Mouse (Mus musculus): ENCODE measurements around the gene Ece2. TPM values are rescaled to one million over a fixed set of nuclear protein-coding genes. Genes with fewer than 3 reads are reported as not detected.
"Not testable (repeated sequence)": the region's sequence is repeated elsewhere in the genome, so short reads cannot be mapped to it uniquely, and the experiment has no call there.

The Ece2 gene
- total RNA-seq, 2 experiments from 2014 or later = 0.42 TPM; not detected in 1

DNA sequence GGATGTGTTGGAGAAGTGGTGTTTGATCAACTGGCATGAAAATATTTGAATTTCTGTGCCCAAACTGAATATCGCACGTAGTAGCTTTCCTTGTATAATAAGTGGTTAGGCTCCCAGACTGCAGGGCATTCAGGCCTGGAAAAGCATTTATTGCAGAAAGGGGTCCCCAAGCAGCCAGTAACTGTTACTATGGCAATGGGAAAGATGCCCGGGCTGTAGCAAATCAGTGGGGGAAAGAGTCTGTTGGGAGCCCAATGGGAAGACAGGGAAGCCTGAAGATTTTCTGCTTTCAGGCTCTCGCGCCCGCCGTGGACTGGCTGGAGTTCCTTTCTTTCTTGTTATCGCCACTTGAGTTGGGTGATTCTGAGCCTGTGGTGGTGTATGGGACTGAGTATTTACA lies 8.7 kb downstream of the Ece2 start:
- intact Hi-C loops (cut with DNase I) = no loop called here
- no peak overlapping the region for H3K4me3 ChIP-seq
- DNase-seq = no peak
- no peak overlapping the region for H3K27ac ChIP-seq
- no peak for TF ChIP-seq CTCF (IDR thresholded peaks at IDR 0.05)

- H3K4me3 ChIP-seq = no peak overlapping the region
- intact Hi-C loops (cut with DNase I) = loop anchor here (1.0 to 5.0 kb wide), 2 partner anchors 95 to 146 kb away; partner anchors contain the start of gene Abcf3
- DNase-seq = peak; percentile 82
- peak; percentile 94 for TF ChIP-seq CTCF (IDR thresholded peaks at IDR 0.05)
- no peak overlapping the region for H3K27ac ChIP-seq
These were observed 12.5 kb downstream of the Ece2 start for GRCm38 (mm10) chr16:20642161-20642560.

- no peak overlapping the region for H3K27ac ChIP-seq
- no peak for DNase-seq
- TF ChIP-seq CTCF (IDR thresholded peaks at IDR 0.05) = no peak
- no peak overlapping the region for H3K4me3 ChIP-seq
- intact Hi-C loops (cut with DNase I) = loop anchor here (5.0 kb wide), 1 partner anchor 97 kb away; the partner anchor contains the start of gene Abcf3
These were observed 14.3 kb downstream of the Ece2 start for GRCm38 (mm10) chr16:20643911-20644310.

DNA sequence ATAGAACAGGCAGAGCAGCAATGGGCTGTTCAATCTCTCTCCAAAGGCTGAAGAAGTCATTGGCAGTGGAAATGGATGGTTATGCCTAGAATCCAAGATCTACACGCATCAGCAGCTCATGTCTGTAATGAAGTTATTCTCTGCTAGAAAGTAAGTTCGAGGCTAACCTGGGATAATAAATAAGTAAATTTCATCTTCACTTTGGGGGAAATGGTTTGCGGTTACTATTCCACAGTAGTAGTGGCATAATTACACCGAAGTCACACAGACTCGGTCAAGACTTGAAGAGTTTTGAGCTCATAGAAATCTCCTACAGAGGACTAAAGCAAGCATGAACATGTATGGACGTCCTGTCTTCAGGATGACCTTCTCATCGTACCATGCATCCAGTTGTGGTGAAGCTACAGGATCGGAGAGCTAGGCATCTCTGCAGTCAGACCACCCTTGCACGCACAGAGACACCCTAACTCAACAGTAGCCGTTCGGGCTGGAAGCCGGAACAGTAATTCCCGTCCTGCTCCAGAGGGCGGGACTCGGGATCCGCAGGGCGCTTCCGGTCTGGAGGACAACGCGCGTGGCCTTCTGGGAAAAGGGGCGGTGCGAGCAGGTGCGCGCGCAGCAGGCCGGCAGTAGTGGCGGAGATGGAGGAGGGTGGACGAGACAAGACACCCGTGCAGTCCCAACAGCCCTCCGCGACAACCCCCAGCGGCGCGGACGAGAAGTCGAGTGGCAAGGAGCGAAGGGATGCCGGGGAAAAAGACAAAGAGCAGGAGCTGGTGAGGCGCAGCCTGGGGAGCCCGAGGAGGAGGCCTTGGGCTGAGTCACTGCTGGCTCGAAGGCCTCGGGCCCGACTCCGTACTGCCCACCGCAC lies 21.7 kb downstream of the Ece2 start, which contains the start of gene Psmd2:
TSS of gene Psmd2 (plus strand) at position 577 of the 871 bp plus-strand sequence.
- no peak; the same call in 1 of the 2 replicates for TF ChIP-seq CTCF (IDR thresholded peaks at IDR 0.05)
- Histone ChIP-seq H3K4me3 (peak within 1 kb of the TSS; percentile 85), H3K27ac (peak within 1 kb of the TSS; percentile 90)
- DNase-seq = peak; percentile 98
- intact Hi-C loops (cut with DNase I) = loop anchor here (2.0 to 5.0 kb wide), 2 partner anchors 41 to 134 kb away; partner anchors contain the start of genes Alg3, Dvl3, Eef1akmt4 and Gm49333

DNA sequence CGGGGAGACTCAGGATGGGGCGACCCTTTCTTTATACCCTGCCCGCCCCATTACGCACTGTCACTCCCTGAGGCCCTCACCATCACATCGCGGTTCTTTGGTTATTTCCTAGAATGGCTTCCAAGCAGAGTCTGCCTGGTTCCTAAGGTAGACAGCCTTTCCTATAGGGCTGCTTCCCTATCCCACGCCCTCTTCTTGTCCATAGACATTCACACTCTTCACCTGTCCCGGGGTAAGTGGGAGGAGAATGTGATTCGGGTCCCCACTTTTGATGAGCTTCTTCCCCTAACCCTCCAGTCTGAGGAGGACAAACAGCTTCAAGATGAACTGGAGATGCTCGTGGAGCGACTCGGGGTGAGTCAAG lies 22.3 kb downstream of the Ece2 start:
- Histone ChIP-seq H3K4me3 (peak overlapping the region; percentile 85), H3K27ac (peak overlapping the region; percentile 90)
- no peak for DNase-seq
- intact Hi-C loops (cut with DNase I) = loop anchor here (2.0 to 5.0 kb wide), 3 partner anchors 21 to 135 kb away; partner anchors contain the start of genes Alg3, Dvl3, Eef1akmt4 and Gm49333
- TF ChIP-seq CTCF (IDR thresholded peaks at IDR 0.05) = no peak

- intact Hi-C loops (cut with DNase I) = loop anchor here (2.0 to 5.0 kb wide), 2 partner anchors 19 to 136 kb away; partner anchors contain the start of gene Dvl3
- TF ChIP-seq CTCF (IDR thresholded peaks at IDR 0.05) = peak; percentile 31; the same call in 1 of the 2 replicates
- DNase-seq = no peak
- peak overlapping the region; percentile 85; the same call in 1 of the 2 replicates for H3K4me3 ChIP-seq
- H3K27ac ChIP-seq = no peak overlapping the region
These were observed 23.7 kb downstream of the Ece2 start for GRCm38 (mm10) chr16:20653315-20653714.

- DNase-seq = no peak
- intact Hi-C loops (cut with DNase I) = no loop called here
- no peak overlapping the region for H3K27ac ChIP-seq
- no peak for TF ChIP-seq CTCF (IDR thresholded peaks at IDR 0.05)
- no peak overlapping the region for H3K4me3 ChIP-seq
These were observed 28.0 kb downstream of the Ece2 start for GRCm38 (mm10) chr16:20657661-20658060.

- intact Hi-C loops (cut with DNase I); H3K4me3 ChIP-seq; H3K27ac ChIP-seq; DNase-seq: not testable (repeated sequence)
These were observed 38.4 kb downstream of the Ece2 start, which contains the start of gene Eif4g1 for GRCm38 (mm10) chr16:20668013-20668412. TSS of gene Eif4g1 (plus strand) at chr16:20668313.

DNA sequence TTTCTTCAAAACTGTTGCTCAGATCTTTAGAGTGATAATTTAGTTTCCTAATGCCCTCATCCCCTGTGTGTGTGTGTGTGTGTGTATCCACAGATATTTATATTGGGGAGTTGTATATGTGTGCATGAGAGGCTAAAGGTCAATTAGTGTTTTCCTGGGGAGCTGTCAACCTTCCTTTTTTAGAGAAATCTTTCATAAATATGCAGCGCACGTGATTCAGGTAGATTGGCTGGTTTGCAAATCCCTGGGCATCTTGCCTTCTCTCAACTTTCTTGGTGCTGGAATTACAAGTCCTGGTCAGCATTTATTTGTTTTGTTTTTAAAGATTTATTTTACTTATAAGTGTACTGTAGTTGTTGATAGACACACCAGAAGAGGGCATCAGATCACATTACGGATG lies 40.7 kb downstream of the Ece2 start:
- intact Hi-C loops (cut with DNase I) = no loop called here
- Histone ChIP-seq H3K4me3 (no peak overlapping the region), H3K27ac (no peak overlapping the region)
- no peak for TF ChIP-seq CTCF (IDR thresholded peaks at IDR 0.05)
- DNase-seq = no peak

DNA sequence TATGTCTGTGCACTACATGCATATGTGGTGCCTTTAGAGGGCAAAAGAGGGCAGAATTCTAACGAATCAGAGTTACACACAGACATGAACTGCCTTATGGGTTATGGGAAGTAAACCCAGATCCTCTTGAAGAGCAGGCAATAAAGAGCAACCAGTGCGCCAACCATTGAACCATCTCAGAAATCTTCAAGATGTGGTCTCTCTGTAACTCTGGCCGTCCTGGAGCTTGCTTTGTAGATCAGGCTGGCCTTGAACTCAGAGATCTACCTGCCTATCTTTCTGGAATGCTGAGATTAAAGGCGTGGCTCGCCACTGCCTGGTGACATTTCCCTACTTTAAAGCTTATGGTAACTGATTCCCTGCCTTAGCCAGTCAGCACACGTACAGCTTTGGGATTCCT lies 42.3 kb downstream of the Ece2 start:
- peak overlapping the region; percentile 94 for H3K4me3 ChIP-seq
- no peak for DNase-seq
- no peak for TF ChIP-seq CTCF (IDR thresholded peaks at IDR 0.05)
- peak overlapping the region; percentile 94 for H3K27ac ChIP-seq
- intact Hi-C loops (cut with DNase I) = loop anchor here (2.0 kb wide), 1 partner anchor 19 kb away; no protein-coding TSS in a partner anchor

DNA sequence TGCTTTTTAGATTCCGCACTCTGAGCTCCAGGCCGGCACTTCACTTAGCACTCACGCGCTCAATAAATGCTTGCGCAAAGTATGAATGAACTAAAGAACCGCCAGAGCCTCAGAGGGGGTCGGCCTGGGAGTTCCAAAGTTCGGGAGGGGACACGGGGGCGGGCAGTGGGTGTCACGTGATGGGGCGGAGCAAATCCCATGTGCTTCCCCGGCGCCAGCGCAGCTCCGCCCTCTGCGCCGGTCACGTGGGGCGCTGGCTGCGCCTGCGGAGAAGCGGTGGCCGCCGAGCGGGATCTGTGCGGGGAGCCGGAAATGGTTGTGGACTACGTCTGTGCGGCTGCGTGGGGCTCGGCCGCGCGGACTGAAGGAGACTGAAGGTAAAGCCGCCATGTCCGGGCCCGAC lies 42.9 kb downstream of the Ece2 start:
- no peak for TF ChIP-seq CTCF (IDR thresholded peaks at IDR 0.05)
- H3K4me3 ChIP-seq = peak overlapping the region; percentile 94
- H3K27ac ChIP-seq = peak overlapping the region; percentile 94
- peak; percentile 98 for DNase-seq
- intact Hi-C loops (cut with DNase I) = loop anchor here (2.0 kb wide), 1 partner anchor 20 kb away; no protein-coding TSS in a partner anchor

DNA sequence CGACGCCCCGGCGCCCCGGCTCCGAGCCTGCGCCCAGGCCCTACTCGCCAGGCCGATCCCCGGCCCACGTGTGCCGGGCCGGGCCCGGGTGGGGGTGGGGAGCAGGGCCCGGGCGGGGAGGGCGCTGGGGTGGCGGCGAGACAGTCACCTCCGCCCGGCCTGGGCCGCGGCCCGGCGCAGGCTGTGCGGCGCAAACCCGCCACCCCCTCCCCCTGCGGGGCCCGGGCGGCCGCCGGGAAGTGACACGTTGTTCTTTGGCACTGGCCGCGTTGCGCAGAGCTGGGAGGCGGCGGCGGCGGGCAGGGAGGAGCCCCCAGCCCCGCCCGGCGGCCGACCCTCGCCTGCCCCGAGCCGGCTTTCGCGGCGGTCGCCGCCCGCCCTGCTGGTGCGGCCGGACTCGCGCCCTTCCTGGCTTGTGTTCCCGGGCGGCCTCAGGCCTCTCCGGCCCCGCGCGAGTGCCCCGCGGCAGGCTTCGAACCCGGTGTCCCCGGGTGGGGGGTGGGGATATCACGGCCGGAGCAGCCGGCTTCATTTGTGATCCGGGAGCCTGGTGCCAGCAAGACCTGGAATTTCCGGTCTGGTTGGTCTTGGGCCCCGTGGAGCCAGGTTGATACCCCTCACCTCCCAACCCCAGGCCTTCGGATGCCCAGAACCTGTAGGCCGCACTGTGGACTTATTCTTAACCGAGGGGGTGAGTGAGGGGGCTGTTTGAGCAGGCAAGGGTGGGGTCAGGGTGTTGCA lies 43.5 kb downstream of the Ece2 start:
- no peak for TF ChIP-seq CTCF (IDR thresholded peaks at IDR 0.05)
- peak overlapping the region; percentile 94 for H3K4me3 ChIP-seq
- H3K27ac ChIP-seq = peak overlapping the region; percentile 94
- intact Hi-C loops (cut with DNase I) = loop anchor here (2.0 kb wide), 1 partner anchor 20 kb away; no protein-coding TSS in a partner anchor
- DNase-seq = peak; percentile 87
